Mouse (Mus musculus): ENCODE measurements around the gene Atxn10. TPM values are rescaled to one million over a fixed set of nuclear protein-coding genes. Genes with fewer than 3 reads are reported as not detected.

Atxn10 gene
- total RNA-seq, 2 experiments from 2014 or later, result 47.7 to 49.8 TPM

- DNase-seq, result no peak
- intact Hi-C loops (cut with DNase I; ENCODE audit: low total_unique reads), result no loop called here
These were observed 121.8 kb downstream of the Atxn10 start for GRCm38 (mm10) chr15:85457838-85458237.

GRCm38 (mm10) chr15:85458631-85459082 lies 122.6 kb downstream of the Atxn10 start:
- no peak for DNase-seq
- intact Hi-C loops (cut with DNase I; ENCODE audit: low total_unique reads), result no loop called here

- intact Hi-C loops (cut with DNase I; ENCODE audit: low total_unique reads), result no loop called here
- no peak for DNase-seq
These were observed 125.5 kb downstream of the Atxn10 start for GRCm38 (mm10) chr15:85461541-85461940.

GRCm38 (mm10) chr15:85462138-85462537 lies 126.1 kb downstream of the Atxn10 start:
- intact Hi-C loops (cut with DNase I; ENCODE audit: low total_unique reads), result no loop called here
- DNase-seq, result no peak

- no peak for DNase-seq
- intact Hi-C loops (cut with DNase I; ENCODE audit: low total_unique reads), result no loop called here
These were observed 127.2 kb downstream of the Atxn10 start for GRCm38 (mm10) chr15:85463027-85463790.

GRCm38 (mm10) chr15:85464190-85464589 lies 128.1 kb downstream of the Atxn10 start:
- intact Hi-C loops (cut with DNase I; ENCODE audit: low total_unique reads), result no loop called here

GRCm38 (mm10) chr15:85464823-85465565 lies 128.9 kb downstream of the Atxn10 start:
- DNase-seq, result no peak
- intact Hi-C loops (cut with DNase I; ENCODE audit: low total_unique reads), result no loop called here

More at GRCm38 (mm10) chr15:85464190-85464589, 128.1 kb downstream of the Atxn10 start:
- DNase-seq, result no peak

- DNase-seq, result no peak
- intact Hi-C loops (cut with DNase I; ENCODE audit: low total_unique reads), result no loop called here
These were observed 130.5 kb downstream of the Atxn10 start for GRCm38 (mm10) chr15:85466456-85467067.

GRCm38 (mm10) chr15:85469401-85469800 lies 133.4 kb downstream of the Atxn10 start:
- intact Hi-C loops (cut with DNase I; ENCODE audit: low total_unique reads), result no loop called here
- no peak for DNase-seq

GRCm38 (mm10) chr15:85474697-85475096 lies 138.7 kb downstream of the Atxn10 start:
- no peak for DNase-seq
- intact Hi-C loops (cut with DNase I; ENCODE audit: low total_unique reads), result loop anchor here (5.0 kb wide), 1 partner anchor 157 kb away; no protein-coding TSS in a partner anchor

- DNase-seq, result peak; percentile 72
- intact Hi-C loops (cut with DNase I; ENCODE audit: low total_unique reads), result loop anchor here (5.0 kb wide), 1 partner anchor 160 kb away; no protein-coding TSS in a partner anchor
These were observed 141.5 kb downstream of the Atxn10 start for GRCm38 (mm10) chr15:85477584-85477983.

- DNase-seq, result peak; percentile 39
- intact Hi-C loops (cut with DNase I; ENCODE audit: low total_unique reads), result loop anchor here (5.0 kb wide), 1 partner anchor 162 kb away; no protein-coding TSS in a partner anchor
These were observed 143.3 kb downstream of the Atxn10 start for GRCm38 (mm10) chr15:85479365-85479764.

- intact Hi-C loops (cut with DNase I; ENCODE audit: low total_unique reads), result loop anchor here (2.0 to 5.0 kb wide), 2 partner anchors 103 to 163 kb away; partner anchors contain the start of gene Wnt7b
- no peak for DNase-seq
These were observed 143.9 kb downstream of the Atxn10 start for GRCm38 (mm10) chr15:85479919-85480318.

- DNase-seq, result no peak
- intact Hi-C loops (cut with DNase I; ENCODE audit: low total_unique reads), result loop anchor here (2.0 kb wide), 1 partner anchor 102 kb away; the partner anchor contains the start of gene Wnt7b
These were observed 144.6 kb downstream of the Atxn10 start for GRCm38 (mm10) chr15:85480630-85481029.

GRCm38 (mm10) chr15:85488900-85489299 lies 152.9 kb downstream of the Atxn10 start:
- DNase-seq, result no peak
- intact Hi-C loops (cut with DNase I; ENCODE audit: low total_unique reads), result no loop called here

- intact Hi-C loops (cut with DNase I; ENCODE audit: low total_unique reads), result no loop called here
- no peak for DNase-seq
These were observed 153.7 kb downstream of the Atxn10 start for GRCm38 (mm10) chr15:85489751-85490150.

GRCm38 (mm10) chr15:85494163-85494621 lies 158.1 kb downstream of the Atxn10 start:
- intact Hi-C loops (cut with DNase I; ENCODE audit: low total_unique reads), result no loop called here
- DNase-seq, result no peak

- intact Hi-C loops (cut with DNase I; ENCODE audit: low total_unique reads), result no loop called here
- DNase-seq, result no peak
These were observed 161.5 kb downstream of the Atxn10 start for GRCm38 (mm10) chr15:85497548-85497947.

- DNase-seq, result no peak
- intact Hi-C loops (cut with DNase I; ENCODE audit: low total_unique reads), result no loop called here
These were observed 162.0 kb downstream of the Atxn10 start for GRCm38 (mm10) chr15:85497981-85498475.

GRCm38 (mm10) chr15:85500267-85500666 lies 164.2 kb downstream of the Atxn10 start:
- DNase-seq, result no peak
- intact Hi-C loops (cut with DNase I; ENCODE audit: low total_unique reads), result no loop called here
